Mouse (Mus musculus) small intestine, adult 2 months (tissue): ENCODE measurements around the gene Ppp1r32.

Experiments used
- CTCF ChIP-seq: fragments of 200-500 bp; IDR thresholded peaks from 2 replicates; pipeline ENCODE4 v1.5.1; 2012; ENCODE audit warnings: low read depth, mild to moderate bottlenecking, control low read depth, inconsistent platforms, low read length, moderate library complexity, mixed read lengths; ENCODE audit not compliant: insufficient replicate concordance, insufficient read length; ENCODE audit errors: extremely low read depth
- POLR2A ChIP-seq: fragments of 200-500 bp; IDR thresholded peaks from 2 replicates; pipeline ENCODE4 v1.6.1; 2012; ENCODE audit warnings: low read depth, mild to moderate bottlenecking, control low read depth, inconsistent platforms, low read length, moderate library complexity

DNA sequence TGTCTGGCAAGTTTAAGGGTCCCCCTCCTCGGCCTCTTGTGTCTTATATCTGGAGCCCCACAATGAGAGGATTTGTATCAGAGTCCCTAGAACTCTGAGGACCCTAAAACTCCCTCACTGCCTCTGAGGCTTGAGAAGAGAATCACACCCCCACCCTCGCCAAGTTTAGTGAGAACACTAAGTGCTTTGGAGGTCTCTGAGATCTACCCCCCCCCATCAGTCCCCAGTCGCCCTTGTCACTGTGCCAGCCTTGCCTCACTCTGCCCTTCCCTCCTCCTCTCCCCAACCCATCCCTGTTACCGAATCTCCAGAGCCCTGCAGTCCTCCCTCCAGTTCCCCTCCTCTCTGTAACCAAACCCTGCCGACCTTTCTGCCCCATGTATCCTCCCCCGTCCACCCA, 55.9 kb downstream of the Ppp1r32 start:
- TF ChIP-seq CTCF, result no peak
- no peak for TF ChIP-seq POLR2A
